Mouse (Mus musculus): Measurements from ENCODE around the gene Kif1c. TPM values are rescaled to one million over a fixed set of nuclear protein-coding genes. Genes with fewer than 3 reads are reported as not detected.

The Kif1c gene
- 28.3 and 36.8 TPM in 2 replicates for polyA plus RNA-seq (2012; rRNA removed)

DNA sequence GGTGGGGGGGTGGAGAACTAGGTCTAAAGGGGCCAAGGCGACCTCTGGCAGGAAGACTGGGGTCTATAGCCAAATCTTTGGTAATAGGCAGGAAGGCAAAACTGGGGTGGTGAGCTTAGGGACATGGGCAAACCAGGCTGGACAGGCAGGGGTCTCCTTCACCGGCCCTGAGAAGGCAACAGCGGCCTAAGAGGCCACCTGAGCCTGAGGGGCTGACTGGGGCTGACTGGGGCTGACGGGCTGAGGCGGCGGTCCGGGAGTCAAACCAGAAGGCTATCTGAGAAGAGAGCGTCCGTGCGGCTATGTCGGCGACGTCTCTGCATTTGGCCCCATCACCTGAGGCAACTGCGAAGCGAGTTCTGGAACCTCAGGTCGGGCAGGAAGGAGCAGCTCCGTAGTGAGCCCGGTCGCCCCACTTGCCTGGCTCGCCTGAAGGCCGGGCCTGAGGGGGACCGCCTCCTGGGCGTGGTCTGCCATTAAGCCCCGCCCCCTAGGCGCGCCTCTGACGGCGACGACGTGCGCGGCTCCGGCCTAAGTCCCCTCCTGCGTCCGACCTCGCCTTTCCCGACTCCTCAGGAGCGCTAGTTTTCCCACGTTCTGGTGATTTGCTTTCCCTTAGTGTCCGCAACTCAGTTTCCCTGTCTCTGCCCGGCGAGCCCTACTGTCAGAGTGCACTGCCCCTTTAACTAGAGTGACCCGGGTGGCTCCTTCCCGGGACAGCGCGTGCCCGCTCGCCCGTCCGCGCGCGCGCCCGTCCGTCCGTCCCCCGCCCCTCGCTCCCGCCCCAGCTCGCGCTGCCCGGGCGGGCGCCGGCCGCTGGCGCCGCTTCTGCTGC is at the start of gene Kif1c, which contains the start of gene Inca1:
Gene Kif1c, plus strand, starts transcription at position 827 of the 835 bp plus-strand sequence.
Gene Inca1, minus strand, starts transcription at position 434 of the 835 bp plus-strand sequence.

DNA sequence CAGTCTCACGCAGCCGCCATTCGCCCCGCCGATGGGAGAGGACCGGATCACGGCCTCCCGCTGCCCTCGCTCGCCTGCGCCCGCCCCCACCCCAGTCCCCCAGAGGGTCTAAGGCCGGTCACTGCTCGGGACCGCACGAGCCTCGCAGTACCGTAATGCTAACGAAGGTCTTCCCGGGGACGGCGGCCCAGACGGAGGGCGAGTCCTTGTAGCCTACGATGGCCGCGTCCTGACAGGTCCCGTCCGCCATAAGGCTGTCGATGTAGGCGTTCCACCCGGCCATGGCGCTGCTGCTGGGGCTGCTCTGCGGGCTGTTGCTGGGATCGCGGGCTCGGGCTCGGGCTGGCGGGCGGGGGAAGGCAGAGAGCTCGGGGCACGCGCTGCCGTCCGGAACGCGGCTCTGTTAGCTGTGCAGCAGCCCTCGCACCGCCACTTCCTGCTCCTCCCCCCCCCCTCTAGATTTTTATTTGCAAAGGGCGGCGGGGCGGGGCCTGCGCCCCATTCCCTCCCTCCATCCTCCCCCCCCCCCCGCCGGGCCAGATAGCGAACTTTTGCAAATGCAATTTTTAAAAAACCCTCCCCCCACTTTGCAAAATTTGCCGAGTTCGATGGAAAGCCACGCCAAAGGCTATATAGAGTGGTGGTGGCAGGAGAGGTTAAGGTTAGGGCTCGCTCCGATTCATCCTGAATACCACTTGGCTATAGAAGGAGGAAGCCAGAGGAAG is 46.0 kb upstream of the Kif1c start, which contains the start of gene Pfn1:
Gene Pfn1, minus strand, starts transcription at position 447 of the 725 bp plus-strand sequence.

DNA sequence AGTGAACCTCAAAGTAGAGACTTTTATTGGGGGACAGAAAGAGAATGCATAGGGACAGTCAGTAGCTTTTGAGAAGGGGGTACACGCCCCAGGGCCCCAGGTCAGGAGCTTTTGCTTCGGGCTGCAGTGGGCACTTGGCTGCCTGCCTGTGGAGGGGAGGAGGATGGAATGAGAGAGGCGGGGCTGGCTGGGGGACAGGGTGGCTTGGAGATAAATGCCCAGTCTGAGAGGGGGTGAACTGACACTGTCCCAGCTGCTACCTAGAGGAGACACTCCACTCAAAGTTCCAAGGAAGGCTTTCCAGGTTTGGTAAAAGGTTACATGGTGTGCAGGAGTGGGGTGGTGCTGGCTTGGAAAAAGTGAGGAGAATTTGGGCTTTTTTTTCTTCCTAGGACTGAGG is 43.4 kb upstream of the Kif1c start, which contains the start of gene Eno3:
Gene Eno3, plus strand, starts transcription at position 239 of the 400 bp plus-strand sequence.

DNA sequence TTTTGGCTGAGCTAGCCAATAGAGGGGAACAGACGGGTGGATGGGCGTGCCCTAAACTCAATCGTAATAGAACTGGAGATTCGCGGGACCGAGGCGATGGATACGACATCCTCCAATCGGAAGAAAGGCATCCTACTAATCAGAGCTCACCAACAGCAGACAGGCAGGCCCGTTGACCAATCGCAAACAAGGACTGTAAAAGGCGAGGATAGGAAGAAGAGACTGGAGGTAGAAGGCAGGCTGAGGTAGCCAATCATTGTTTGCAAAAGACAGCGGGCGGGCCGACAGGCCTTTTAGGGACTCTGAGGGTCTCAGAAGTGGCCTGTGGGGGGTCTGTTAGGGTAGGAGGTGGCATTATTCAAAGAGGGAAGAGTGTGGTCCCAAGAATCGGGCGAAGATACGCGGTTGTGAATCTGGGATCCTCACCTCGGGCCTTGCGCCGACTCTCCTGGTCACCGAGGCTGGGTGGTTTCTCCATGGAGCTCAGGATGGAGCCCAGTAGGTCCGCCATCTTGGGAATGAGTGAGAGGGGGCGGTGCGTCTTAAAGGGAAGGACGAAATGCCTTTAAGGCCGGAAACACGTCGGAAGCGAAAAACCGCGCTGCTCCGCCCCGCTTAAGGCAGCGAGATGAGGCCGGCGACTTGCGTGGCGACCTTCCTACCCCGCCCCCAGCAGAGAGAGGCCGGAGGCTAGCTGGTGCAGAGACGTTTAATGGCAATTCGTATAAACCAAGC is 31.4 kb upstream of the Kif1c start, which contains the start of gene Spag7:
Gene Spag7, minus strand, starts transcription at position 646 of the 735 bp plus-strand sequence.

DNA sequence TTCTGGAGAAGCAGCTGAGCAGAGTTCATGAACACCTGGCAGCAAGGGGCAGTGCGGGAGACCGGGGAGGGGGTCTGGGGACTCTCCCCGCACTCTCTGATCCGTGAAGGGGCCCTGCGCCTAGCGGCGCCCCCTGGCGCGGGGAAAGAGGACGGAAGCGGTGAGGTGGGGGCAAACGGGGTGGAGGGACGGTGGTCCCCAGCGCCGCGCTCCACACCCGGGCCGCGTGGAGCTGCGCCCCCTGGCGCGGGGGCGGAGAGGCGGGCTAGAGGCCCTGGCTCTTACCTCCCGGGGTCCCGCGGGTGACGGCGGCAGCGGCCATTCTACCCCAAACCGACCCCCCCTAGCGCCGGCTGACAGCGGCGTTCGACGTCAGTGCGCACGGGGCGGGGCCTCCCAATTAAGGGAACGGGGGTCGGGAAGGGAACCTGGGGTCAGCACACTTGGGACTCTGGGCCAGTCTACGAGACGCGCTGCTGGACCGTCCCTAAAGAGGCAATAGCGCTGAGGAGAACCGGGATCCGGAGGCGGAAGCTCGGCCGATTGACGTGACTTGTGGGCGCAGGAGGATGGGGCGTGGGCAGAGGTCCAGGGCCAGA is 12.6 kb upstream of the Kif1c start, which contains the start of gene Camta2:
Gene Camta2, minus strand, starts transcription at position 505 of the 599 bp plus-strand sequence.

DNA sequence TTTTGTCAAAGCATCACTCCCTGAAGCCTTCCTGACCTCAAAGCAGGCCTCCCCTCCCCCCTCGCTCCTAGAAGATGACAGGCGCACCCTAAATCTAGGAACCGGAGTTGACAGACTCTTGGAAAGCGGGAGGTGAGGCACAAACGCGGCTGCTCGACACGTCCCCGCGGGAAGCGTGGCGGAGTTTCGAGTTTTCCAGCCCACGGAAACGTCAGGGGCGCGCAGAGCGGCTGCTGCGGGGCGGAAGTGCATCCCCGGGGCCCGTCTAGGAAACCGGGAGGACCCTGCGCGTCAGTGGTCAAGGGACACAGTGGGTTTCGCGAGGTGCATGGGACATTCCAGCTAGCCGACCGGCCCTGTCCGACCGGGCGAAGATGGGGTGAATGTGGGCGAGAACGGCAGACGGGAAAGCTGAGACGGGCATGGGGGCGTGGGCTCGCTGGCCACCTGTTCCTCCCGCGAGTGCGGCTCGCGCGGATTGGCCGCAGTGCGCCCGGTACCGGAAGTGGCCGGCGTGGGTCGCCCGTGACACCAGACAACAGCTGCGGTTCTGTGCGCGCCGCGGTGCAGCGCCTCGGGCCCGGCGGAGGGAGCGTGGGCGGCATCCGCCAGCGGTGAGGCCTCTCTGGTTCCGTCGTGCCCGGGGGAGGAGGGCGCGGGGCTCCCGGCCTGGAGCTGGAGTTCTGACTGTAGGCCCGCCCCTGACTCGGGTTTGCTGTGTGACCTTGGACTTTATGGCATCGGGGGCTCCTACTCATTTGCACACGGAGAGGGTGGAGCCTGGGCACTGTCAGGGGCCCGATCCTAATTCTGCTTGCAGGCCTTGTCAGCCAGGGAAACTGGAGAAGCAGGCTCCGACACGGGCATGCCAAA is 63.8 kb downstream of the Kif1c start, which contains the start of gene Zfp3:
Gene Zfp3, plus strand, starts transcription at position 274 of the 873 bp plus-strand sequence.

Other genes with a start within 250 kb of the Kif1c start
- 37.6 and 48.2 TPM in 2 replicates for gene Med11, start 248.6 kb upstream of the Kif1c start, polyA plus RNA-seq (2012; rRNA removed)
- 0.47 and 0.52 TPM in 2 replicates for gene Zmynd15, start 241.1 kb upstream of the Kif1c start, polyA plus RNA-seq (2012; rRNA removed)
- gene Cxcl16, start 240.6 kb upstream of the Kif1c start, polyA plus RNA-seq (2012; rRNA removed): 1.7 and 2.2 TPM in 2 replicates
- 1.2 and 1.3 TPM in 2 replicates for gene Tm4sf5, start 195.3 kb upstream of the Kif1c start, polyA plus RNA-seq (2012; rRNA removed)
- 0.22 and 0.30 TPM in 2 replicates for gene Vmo1, start 185.9 kb upstream of the Kif1c start, polyA plus RNA-seq (2012; rRNA removed)
- 0.25 and 0.60 TPM in 2 replicates for gene Gltpd2, start 181.4 kb upstream of the Kif1c start, polyA plus RNA-seq (2012; rRNA removed)
- gene Psmb6, start 175.2 kb upstream of the Kif1c start, polyA plus RNA-seq (2012; rRNA removed): 450 and 522 TPM in 2 replicates
- gene Gm40193, start 167.6 kb upstream of the Kif1c start, polyA plus RNA-seq (2012; rRNA removed): not detected in 2 replicates
- gene Pld2, start 160.5 kb upstream of the Kif1c start, polyA plus RNA-seq (2012; rRNA removed): 7.3 and 9.7 TPM in 2 replicates
- gene Mink1, start 137.7 kb upstream of the Kif1c start, polyA plus RNA-seq (2012; rRNA removed): 51.8 and 75.5 TPM in 2 replicates
- not detected in 2 replicates for gene 4930544D05Rik, start 84.7 kb upstream of the Kif1c start, polyA plus RNA-seq (2012; rRNA removed)
- gene Chrne, start 81.3 kb upstream of the Kif1c start, polyA plus RNA-seq (2012; rRNA removed): not detected in 2 replicates
- 0.71 and 1.1 TPM in 2 replicates for gene Gp1ba, start 61.4 kb upstream of the Kif1c start, polyA plus RNA-seq (2012; rRNA removed)
- gene Rnf167, start 53.3 kb upstream of the Kif1c start, polyA plus RNA-seq (2012; rRNA removed): 65.1 and 75.1 TPM in 2 replicates
- 97.5 and 110 TPM in 2 replicates for gene Slc25a11, start 53.1 kb upstream of the Kif1c start, polyA plus RNA-seq (2012; rRNA removed)
- gene Pfn1, start 45.9 kb upstream of the Kif1c start, polyA plus RNA-seq (2012; rRNA removed): 596 and 833 TPM in 2 replicates
- 31.1 and 40.7 TPM in 2 replicates for gene Eno3, start 43.3 kb upstream of the Kif1c start, polyA plus RNA-seq (2012; rRNA removed)
- gene Spag7, start 31.1 kb upstream of the Kif1c start, polyA plus RNA-seq (2012; rRNA removed): 113 and 176 TPM in 2 replicates
- 12.3 TPM in 2 replicates for gene Camta2, start 12.4 kb upstream of the Kif1c start, polyA plus RNA-seq (2012; rRNA removed)
- gene Inca1, start 393 bp upstream of the Kif1c start, polyA plus RNA-seq (2012; rRNA removed): 0.44 and 1.1 TPM in 2 replicates
- gene Zfp3, start 63.7 kb downstream of the Kif1c start, polyA plus RNA-seq (2012; rRNA removed): 4.8 and 5.2 TPM in 2 replicates
- gene Scimp, start 112.0 kb downstream of the Kif1c start, polyA plus RNA-seq (2012; rRNA removed): 0.05 TPM in 1 of 2 replicates, not detected in the other
- gene Rabep1, start 144.2 kb downstream of the Kif1c start, polyA plus RNA-seq (2012; rRNA removed): 19.7 and 22.9 TPM in 2 replicates